Mouse (Mus musculus) spleen, embryonic (tissue): Measurements from ENCODE around the gene Cabp7.

ENCODE experiments used
- CTCF ChIA-PET: fragments of 350-600 bp; sonication (Branson Sonifier 250); formaldehyde crosslinking; loops from one replicate; lab custom pipeline; 2022; lab: Charles Lee

Cabp7 gene

DNA sequence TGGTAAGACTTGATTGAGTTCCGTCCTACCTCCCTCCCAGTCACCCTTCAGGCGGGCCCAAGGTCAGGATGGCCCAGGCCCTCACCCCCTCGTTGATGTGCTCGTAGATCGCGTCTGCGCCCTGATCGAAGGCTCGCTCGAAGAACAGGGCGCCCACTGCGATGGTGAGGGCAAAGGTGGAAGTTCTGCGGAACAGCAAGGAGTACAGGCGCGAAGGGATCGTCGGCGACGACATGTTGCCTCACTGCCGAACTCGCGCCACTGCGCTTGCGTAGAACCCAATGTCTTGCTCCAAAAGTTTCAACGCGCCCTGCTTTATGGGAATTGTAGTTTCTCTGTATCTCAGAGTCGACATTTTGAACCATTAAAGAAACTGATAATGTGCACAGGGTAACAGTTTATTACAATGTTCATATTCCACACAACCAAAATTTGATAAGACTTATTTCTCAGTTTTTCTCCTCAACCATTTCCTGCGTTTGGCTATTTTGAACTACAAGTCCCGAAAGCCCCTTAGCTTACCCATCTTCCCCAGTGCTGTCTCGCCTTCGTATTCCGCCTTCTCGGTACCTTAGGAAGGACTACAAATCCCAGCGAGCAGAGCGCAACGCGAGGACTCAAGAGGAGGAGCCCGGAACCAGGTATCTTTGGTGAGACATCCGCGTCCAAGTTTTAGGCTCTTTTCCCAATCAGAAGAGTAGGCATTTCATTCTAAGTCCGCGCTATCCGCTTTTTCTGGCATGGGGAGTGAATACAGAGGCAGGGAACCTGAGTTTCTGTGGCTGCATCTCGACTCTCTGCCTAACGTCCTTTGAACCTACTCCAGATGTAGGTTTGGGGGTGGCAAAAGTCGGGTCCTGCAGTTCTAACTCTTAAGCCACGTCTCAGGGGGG is 42.3 kb downstream of the Cabp7 start, which contains the start of the genes Uqcr10 and Zmat5:
Gene Uqcr10, minus strand, starts transcription at position 271 of the 893 bp plus-strand sequence.
Gene Zmat5, plus strand, starts transcription at position 607 of the 893 bp plus-strand sequence.
- CTCF ChIA-PET = interaction anchor here (0.6 kb wide), 1 partner anchor 794 kb away, joined by 3 read pairs; no protein-coding TSS in a partner anchor

DNA sequence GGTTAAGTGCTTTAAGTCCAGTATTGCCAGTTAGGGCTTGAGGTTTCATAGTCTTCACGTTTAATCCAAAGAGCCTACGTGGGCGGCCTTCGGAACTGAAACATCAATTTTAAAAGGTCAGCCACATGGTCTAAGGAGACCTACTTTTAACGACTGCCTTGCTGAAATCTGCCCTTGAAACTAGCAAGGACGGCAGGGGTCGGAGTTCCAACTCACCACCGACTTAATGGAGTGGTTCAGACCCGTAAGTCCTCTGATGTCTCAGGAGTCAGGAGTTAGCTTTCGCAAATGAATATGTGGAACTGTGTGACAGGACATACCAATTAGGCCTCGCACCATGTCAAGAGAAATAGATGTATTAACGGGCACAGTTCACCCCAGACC is 42.9 kb downstream of the Cabp7 start:
- CTCF ChIA-PET = no interaction called here

DNA sequence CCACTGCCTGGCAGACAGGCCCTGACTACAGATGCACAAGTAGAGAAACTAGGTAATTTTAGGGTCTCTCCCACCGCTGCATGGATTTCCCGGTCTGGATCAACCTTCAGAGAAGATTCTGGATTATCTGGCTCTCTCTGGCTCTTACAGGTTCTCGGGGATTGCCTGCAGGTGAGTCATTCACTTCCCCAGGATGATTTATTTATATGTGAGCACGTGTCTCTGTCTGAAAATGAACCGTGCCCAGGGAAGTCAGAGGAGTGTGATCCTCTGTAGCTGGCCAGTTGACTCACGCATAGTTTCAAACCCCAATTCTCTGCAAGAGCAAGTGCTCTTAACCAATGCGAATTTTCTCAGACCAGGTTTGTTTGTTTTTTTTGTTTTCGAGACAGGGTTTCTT is 45.9 kb downstream of the Cabp7 start:
- CTCF ChIA-PET = no interaction called here

DNA sequence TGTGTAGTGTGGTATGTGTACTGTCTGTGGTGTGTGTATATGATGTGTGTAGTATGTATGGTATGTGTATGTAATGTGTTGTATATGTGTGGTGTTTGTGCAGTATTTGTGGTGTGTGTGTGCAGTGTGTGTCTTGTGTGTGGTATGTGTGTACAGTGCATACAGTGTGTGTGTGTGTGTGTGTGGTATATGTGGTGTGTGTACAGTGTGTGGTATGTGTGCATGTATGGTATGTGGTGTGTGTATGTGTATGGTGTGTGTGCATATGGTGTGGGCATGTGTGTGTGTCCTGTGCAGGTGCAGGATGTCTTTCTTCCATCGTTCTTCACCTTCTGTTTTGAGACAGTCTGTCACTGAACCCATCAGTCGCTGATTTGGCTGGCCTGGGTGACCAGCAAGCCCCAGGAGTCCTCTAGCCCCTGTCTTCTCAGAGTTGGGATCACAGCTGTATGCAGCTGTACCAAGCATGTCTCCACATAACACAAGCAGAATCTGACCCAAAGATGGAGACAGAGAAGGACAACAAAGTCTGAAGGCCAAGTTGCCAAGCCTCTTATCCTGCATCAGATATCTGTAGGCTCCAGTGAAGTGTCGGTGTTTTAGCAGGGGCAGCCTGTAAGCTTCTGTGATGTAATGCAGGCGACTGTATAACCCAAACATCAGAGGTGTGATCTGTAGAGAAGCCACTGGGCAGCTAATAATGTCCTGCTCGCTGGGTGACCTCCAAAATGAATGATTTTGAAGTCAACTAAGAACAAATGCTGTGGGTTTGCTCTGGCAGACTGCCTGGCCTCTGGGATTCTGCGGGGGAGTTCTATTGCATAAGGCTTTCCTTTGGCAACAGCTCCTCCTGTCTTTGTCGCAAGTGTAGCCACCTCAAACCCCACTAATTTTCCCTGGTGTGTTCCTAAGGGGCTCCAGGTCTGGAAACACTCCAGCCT is 49.3 kb downstream of the Cabp7 start:
- CTCF ChIA-PET = interaction anchor here (0.6 kb wide), 1 partner anchor 94 kb away, joined by 3 read pairs; no protein-coding TSS in a partner anchor

DNA sequence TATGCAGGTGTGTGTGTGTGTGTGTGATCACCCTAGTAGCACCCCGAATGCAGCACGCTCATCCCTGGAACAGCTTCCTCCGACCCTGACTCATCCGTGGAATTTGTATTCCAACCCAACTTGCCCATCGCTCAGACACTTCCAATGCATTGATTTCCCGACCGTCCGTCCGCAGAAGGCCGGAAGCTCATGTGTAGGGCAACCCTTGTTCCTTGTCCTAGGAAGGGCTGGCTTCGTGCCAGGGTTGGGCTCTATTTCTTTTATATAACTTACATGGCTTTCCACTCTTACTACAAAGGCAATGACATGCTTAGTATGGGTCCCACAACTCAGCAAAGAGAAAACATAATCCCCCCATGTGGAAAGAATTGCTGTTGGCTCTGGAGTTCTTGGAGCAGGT is 54.4 kb downstream of the Cabp7 start:
- CTCF ChIA-PET = no interaction called here

DNA sequence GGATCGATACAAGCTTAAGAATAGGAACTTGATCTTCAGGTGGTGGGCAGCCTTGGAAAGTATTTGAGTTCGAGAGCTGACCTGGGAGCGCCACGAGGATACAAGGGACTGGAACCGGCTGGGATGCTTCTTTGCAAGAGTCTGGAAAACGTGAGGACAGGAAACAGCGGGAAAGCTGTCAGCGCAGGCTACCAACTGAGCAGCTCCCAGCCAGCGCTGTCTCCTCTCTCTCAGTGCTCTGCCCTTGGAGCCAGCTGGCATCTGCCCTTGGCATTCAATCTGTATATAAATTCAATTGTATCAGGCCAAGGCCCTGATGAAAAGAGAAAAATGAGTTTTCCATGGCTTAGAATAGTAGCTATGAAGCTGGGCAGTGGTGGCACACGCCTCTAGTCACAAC is 55.4 kb downstream of the Cabp7 start:
- CTCF ChIA-PET = interaction anchor here (0.6 to 0.7 kb wide), 2 partner anchors 145 to 391 kb away, joined by 3 to 6 read pairs; no protein-coding TSS in a partner anchor

DNA sequence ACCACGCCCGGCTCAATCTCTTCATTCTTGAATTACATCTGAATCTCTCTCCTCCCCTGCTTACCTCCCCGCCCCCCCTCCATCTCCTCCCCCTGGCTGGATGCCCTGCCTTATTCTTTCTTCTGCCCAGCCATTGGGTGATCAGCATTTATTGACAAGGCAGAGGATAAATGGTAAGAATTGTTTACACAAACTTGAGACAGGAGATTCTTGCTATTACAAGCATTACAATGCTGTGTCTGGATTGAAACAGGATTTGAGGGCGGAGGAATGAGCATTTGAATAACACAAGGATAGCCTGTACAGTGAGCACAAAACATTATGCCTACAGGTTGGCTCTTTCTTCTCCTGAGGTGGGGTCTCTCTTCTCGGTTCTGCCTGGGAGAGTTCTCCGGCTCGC is 56.2 kb downstream of the Cabp7 start:
- CTCF ChIA-PET = no interaction called here

DNA sequence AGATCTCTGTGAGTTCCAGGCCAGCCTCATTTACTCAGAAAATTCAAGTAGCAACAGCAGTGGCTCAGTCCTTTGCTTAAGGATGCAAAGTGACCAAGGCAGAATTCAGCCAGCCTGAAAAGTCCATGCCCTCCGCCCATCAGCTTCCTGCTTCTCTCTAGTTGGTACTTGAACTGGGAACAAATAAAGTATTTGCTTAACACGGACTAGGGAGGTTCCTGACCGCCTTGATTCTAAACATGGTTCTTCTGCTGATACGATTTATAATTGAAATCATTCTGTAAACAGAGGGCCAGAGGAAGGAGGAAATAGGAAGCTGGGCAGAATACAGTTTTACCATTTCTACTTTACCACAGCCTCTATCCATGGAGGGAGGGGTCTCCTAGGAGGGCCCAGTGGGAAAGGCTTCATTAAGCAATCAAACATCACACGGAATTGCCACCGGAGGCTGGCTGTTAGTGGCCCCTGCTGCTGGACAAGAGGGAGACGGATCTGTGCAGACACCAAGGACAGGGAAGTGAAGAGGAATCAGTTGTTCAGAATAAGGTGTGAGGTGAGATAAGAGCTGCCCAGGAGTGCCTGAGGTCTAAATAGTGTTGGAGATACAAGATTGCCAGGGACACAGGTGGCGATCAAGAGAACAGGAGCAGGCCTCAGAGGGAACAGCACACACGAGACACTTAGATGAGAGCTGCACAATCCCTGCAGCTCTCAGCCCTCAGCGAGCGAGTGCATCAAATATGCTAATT is 57.8 kb downstream of the Cabp7 start:
- CTCF ChIA-PET = interaction anchor here (0.6 kb wide), 1 partner anchor 147 kb away, joined by 3 read pairs; no protein-coding TSS in a partner anchor

DNA sequence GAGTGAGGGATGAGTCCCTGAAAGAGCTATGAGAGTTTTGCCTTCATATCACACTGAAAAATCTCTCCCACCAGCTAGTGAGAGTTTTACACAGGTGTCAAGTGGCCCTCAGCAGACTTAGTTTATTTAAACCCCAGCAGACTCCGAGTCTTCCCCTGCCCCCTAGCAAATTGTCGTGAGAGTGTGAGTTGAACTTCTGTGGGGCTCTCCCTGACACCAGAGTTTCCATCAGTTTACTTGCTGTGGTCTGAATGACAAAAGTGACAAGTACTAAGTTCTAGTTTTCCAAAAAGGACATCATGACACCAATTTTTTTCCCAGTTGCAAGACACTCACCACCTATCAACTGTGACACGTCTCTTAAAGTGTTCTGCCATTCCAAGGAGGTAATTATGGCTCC is 58.7 kb downstream of the Cabp7 start:
- CTCF ChIA-PET = no interaction called here

DNA sequence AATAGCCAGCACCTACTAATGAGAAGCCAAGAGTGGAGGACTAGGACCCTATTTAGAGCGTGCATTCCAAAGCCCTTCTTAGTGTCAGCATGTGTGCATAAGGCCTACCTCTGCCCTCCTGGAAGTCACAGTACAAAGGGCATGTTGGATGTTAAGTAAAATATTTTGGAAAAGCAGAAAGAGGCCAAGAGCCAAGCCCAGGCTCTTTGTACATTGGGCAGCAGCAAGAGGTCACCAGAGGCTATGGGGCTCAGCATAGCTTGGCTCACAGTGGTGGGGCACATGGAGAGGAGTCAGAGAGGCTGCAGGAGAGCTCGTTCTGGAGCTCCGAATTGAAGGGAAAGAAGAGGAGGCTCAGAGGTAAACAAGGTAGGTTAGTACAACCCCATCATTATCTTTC is 59.6 kb downstream of the Cabp7 start:
- CTCF ChIA-PET = no interaction called here
